Mouse (Mus musculus): Measurements from ENCODE around the gene Celf2. TPM values are rescaled to one million over a fixed set of nuclear protein-coding genes. Genes with fewer than 3 reads are reported as not detected.

Celf2 gene
- polyA plus RNA-seq, 1 experiment from 2014 or later, result 191 TPM

DNA sequence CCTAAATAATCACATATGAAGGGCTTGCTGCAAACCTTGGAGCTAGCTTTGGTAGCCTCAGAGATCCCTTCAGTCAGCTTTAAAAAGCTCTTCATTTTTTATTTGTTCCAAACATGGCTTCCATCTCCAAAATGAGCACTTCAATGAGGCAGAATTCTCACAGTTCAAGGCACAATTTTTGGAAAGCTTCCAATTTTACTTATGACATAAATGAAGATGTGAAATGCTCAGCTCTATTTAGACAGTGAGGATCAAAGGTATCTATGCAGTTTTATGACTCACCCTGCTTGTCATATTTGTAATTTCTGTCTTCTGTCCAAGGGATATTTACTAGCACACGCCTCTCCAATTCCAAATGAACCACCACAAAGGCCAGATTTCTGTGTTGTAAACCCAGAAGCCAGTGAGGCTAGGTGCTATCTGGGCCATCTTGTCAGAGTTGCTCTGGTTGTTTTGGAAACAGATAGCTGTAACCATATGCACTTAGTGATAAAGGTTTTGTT, 940.3 kb downstream of the Celf2 start:
- Histone ChIP-seq H3K36me3 (ENCODE audit: control insufficient read depth, insufficient read depth, low read length) (peaks cover 3% of the 10 kb centered on the region; the same call in 1 of the 2 replicates), H3K9me3 (ENCODE audit: control insufficient read depth, low read length) (no peaks in the 10 kb centered on the region), H3K27me3 (ENCODE audit: control insufficient read depth, insufficient read depth, low read length) (no peaks in the 10 kb centered on the region), H3K4me3 (replicated peaks; ENCODE audit: low read depth, low read length) (no peak overlapping the region), H3K4me2 (ENCODE audit: low read length) (no peak overlapping the region), H3K4me1 (ENCODE audit: control insufficient read depth, insufficient read depth, low read length) (no peaks in the 10 kb centered on the region), H3K9ac (replicated peaks; ENCODE audit: low read length) (no peak overlapping the region), H3K27ac (replicated peaks; ENCODE audit: low read depth, low read length) (no peak overlapping the region)
- no peak for ATAC-seq (ENCODE audit: low FRiP score, low TSS enrichment)
- WGBS, result 93% methylated on average over 1 of the region's 1 CpGs
- no peak for DNase-seq

DNA sequence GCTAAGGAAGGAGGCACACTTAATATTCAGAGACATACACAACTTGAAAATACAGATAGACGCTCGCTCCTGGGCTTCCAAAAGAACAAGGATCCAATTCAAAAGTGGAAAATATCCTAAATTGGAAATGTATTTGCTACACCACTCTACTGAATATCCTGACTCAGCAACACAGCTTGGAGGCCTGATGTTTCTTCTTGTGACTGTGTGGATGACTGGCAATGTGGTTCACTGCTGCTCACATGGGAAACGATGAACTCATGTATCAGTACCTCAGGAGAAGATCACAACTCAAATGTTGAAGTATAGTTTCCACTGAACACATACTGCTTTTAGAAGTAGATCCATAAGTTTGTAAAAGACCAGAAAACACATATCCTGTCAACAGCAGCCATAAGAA, 944.2 kb downstream of the Celf2 start:
- Histone ChIP-seq H3K36me3 (ENCODE audit: control insufficient read depth, insufficient read depth, low read length) (peaks cover 9% of the 10 kb centered on the region), H3K4me2 (ENCODE audit: low read length) (no peak overlapping the region), H3K9me3 (ENCODE audit: control insufficient read depth, low read length) (no peaks in the 10 kb centered on the region), H3K27me3 (ENCODE audit: control insufficient read depth, insufficient read depth, low read length) (no peaks in the 10 kb centered on the region), H3K4me3 (replicated peaks; ENCODE audit: low read depth, low read length) (no peak overlapping the region), H3K4me1 (ENCODE audit: control insufficient read depth, insufficient read depth, low read length) (no peaks in the 10 kb centered on the region), H3K27ac (replicated peaks; ENCODE audit: low read depth, low read length) (no peak overlapping the region), H3K9ac (replicated peaks; ENCODE audit: low read length) (no peak overlapping the region)
- DNase-seq, result no peak
- 93% methylated on average over 3 of the region's 3 CpGs for WGBS
- no peak for ATAC-seq (ENCODE audit: low FRiP score, low TSS enrichment)

DNA sequence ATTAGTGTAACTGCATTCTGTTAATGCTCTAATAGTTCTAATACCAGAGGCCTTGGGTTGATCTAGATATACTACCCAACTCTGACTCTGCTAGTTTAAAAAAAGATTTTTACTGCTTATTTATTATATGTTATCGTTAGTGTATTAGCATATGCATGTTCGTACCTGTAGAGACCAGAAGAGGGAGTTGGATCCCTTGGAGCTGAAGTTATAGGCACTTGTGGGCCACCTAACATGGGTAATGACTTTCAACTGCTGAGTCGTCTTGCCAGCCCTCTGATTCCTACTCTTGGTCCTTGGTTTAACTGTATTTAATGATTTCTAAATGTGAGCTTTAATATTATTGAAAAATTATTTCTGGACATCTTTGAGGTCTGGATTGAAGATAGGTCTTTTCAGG, 948.0 kb downstream of the Celf2 start:
- Histone ChIP-seq H3K36me3 (ENCODE audit: control insufficient read depth, insufficient read depth, low read length) (peaks cover 25% of the 10 kb centered on the region), H3K9me3 (ENCODE audit: control insufficient read depth, low read length) (no peaks in the 10 kb centered on the region), H3K27ac (replicated peaks; ENCODE audit: low read depth, low read length) (no peak overlapping the region), H3K9ac (replicated peaks; ENCODE audit: low read length) (no peak overlapping the region), H3K4me3 (replicated peaks; ENCODE audit: low read depth, low read length) (no peak overlapping the region), H3K4me2 (ENCODE audit: low read length) (no peak overlapping the region), H3K4me1 (ENCODE audit: control insufficient read depth, insufficient read depth, low read length) (no peaks in the 10 kb centered on the region), H3K27me3 (ENCODE audit: control insufficient read depth, insufficient read depth, low read length) (no peaks in the 10 kb centered on the region)
- no peak for ATAC-seq (ENCODE audit: low FRiP score, low TSS enrichment)
- no peak for DNase-seq
- WGBS, result 96% methylated on average over 3 of the region's 3 CpGs

DNA sequence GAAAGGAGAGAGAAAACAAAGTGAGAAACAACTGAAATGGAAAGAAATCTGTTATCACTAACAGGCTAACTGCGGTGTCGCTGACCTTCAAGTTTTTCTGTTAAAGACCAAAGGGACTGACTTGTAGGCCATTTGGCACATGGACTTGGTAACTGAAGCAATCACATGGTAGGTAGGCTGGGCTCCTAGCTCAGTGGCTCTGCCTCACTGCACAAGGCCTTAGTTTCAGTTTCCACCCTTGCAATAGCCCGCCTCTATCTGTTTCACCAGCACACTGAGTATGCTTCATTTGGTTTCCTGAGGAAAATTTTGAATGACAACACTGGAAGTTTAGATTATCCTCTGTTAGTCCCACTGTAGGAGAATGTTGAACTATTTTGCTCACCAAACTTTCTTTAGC, 948.6 kb downstream of the Celf2 start:
- no peaks in the 10 kb centered on the region for H3K4me1 ChIP-seq (ENCODE audit: control insufficient read depth, insufficient read depth, low read length)
- no peak overlapping the region for H3K4me2 ChIP-seq (ENCODE audit: low read length)

DNA sequence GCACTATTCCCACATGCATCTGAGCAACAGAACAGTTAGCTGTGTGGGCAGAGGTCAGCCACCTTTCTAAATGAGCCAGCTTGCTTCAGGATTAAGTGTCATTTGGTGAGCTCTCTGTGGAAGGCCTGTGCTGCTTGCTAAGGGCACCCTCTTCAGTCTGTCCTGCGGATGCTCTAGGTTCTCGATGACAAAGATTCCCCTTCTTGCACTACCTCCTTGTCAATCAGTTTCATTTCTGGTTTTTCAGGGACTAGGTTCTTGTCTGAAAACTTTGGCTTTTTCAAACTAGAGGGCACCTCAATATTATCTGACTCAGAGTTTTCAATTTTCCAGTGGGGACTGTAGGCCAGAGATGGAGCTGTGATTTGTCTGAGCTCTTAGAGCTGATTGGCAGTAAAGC, 949.8 kb downstream of the Celf2 start:
- WGBS, result 95% methylated on average over 2 of the region's 2 CpGs

More for the DNA sequence above, 948.6 kb downstream of the Celf2 start:
- H3K36me3 ChIP-seq (ENCODE audit: control insufficient read depth, insufficient read depth, low read length), result peaks cover 25% of the 10 kb centered on the region
- no peak for DNase-seq
- 97% methylated on average over 3 of the region's 3 CpGs for WGBS
- no peak overlapping the region for H3K4me3 ChIP-seq (replicated peaks; ENCODE audit: low read depth, low read length)
- no peaks in the 10 kb centered on the region for H3K27me3 ChIP-seq (ENCODE audit: control insufficient read depth, insufficient read depth, low read length)
- H3K9me3 ChIP-seq (ENCODE audit: control insufficient read depth, low read length), result no peaks in the 10 kb centered on the region
- no peak overlapping the region for H3K27ac ChIP-seq (replicated peaks; ENCODE audit: low read depth, low read length)
- no peak for ATAC-seq (ENCODE audit: low FRiP score, low TSS enrichment)
- no peak overlapping the region for H3K9ac ChIP-seq (replicated peaks; ENCODE audit: low read length)

DNA sequence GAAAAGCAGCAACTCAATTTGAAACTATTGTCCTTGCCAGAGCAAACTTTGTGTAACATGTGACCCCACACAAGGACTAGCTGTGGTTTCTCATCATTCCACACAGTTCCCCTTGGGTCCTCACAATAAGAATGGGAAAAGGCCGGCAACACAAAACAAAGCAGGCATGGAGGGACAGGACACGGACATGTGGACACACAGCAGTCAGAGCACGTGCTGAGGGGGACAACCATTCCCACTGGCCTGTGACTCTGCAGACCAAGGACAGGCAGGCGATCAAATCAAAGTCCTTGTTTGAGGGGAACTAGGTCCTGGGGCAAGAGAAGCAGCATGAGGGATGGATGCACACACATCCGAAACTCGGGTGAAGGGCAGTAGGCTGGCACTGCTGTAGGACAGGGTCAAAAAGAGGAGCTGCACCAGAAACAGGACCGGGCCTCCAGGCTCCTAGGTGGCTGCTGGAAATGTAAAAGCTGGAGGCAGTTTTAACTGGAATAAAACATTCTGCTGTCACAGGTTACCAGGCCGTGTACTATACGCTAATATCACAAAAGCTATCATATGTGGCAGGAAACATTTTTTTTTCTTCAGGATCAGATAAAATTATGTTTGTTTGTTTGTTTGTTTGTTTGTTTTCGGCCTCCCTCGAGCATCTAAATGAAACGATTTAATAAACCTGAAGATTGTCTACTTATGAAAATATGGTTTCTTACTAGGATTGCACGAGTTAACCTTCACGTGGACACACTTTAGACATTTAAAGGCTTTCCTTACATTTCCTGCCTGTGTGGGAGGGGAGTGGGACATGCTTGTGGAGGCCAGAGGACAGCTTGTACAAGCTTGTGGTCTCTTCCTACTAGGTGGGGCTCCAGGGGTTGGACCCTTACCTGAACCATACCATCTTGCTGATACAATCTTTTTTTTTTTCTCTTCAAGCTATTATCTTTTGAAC, 950.8 kb downstream of the Celf2 start:
- no peaks in the 10 kb centered on the region for H3K9me3 ChIP-seq (ENCODE audit: control insufficient read depth, low read length)
- H3K36me3 ChIP-seq (ENCODE audit: control insufficient read depth, insufficient read depth, low read length), result peaks cover 31% of the 10 kb centered on the region
- WGBS, result 81% methylated on average over 14 of the region's 14 CpGs
- H3K4me1 ChIP-seq (ENCODE audit: control insufficient read depth, insufficient read depth, low read length), result no peaks in the 10 kb centered on the region
- ATAC-seq (ENCODE audit: low FRiP score, low TSS enrichment) (no peak), DNase-seq (no peak)
- no peak overlapping the region; the same call in 1 of the 2 replicates for H3K27ac ChIP-seq (replicated peaks; ENCODE audit: low read depth, low read length)
- no peak overlapping the region for H3K4me3 ChIP-seq (replicated peaks; ENCODE audit: low read depth, low read length)
- H3K4me2 ChIP-seq (ENCODE audit: low read length), result no peak overlapping the region
- no peak overlapping the region for H3K9ac ChIP-seq (replicated peaks; ENCODE audit: low read length)
- no peaks in the 10 kb centered on the region for H3K27me3 ChIP-seq (ENCODE audit: control insufficient read depth, insufficient read depth, low read length)

More for the DNA sequence above, 949.8 kb downstream of the Celf2 start:
- Histone ChIP-seq H3K4me2 (ENCODE audit: low read length) (no peak overlapping the region), H3K9ac (replicated peaks; ENCODE audit: low read length) (no peak overlapping the region), H3K27me3 (ENCODE audit: control insufficient read depth, insufficient read depth, low read length) (no peaks in the 10 kb centered on the region), H3K4me3 (replicated peaks; ENCODE audit: low read depth, low read length) (no peak overlapping the region), H3K36me3 (ENCODE audit: control insufficient read depth, insufficient read depth, low read length) (peaks cover 29% of the 10 kb centered on the region), H3K27ac (replicated peaks; ENCODE audit: low read depth, low read length) (no peak overlapping the region), H3K9me3 (ENCODE audit: control insufficient read depth, low read length) (no peaks in the 10 kb centered on the region), H3K4me1 (ENCODE audit: control insufficient read depth, insufficient read depth, low read length) (no peaks in the 10 kb centered on the region)
- DNase-seq, result no peak
- ATAC-seq (ENCODE audit: low FRiP score, low TSS enrichment), result no peak

DNA sequence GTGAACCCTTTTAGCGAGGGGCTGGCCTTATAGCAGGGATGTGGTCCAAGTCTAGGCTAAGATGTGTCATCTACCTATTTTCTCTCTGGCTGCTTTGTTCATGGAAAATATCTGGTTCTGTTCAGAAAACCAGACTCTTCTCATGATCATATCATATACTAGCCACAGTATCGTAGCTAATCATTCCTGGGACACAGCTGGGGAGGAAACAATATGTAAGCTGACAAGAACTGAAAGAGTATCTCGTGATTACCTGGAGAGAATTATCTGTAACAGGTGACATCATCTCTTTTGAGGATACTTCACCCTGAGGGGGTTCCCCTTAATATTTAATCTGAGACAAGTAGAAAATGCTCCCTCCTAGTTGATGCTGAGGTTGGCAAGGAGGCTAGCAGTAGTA, 951.6 kb downstream of the Celf2 start:
- Histone ChIP-seq H3K4me2 (ENCODE audit: low read length) (no peak overlapping the region), H3K4me1 (ENCODE audit: control insufficient read depth, insufficient read depth, low read length) (no peaks in the 10 kb centered on the region), H3K27ac (replicated peaks; ENCODE audit: low read depth, low read length) (no peak overlapping the region), H3K9me3 (ENCODE audit: control insufficient read depth, low read length) (no peaks in the 10 kb centered on the region), H3K36me3 (ENCODE audit: control insufficient read depth, insufficient read depth, low read length) (peaks cover 36% of the 10 kb centered on the region), H3K9ac (replicated peaks; ENCODE audit: low read length) (no peak overlapping the region), H3K27me3 (ENCODE audit: control insufficient read depth, insufficient read depth, low read length) (no peaks in the 10 kb centered on the region), H3K4me3 (replicated peaks; ENCODE audit: low read depth, low read length) (no peak overlapping the region)
- ATAC-seq (ENCODE audit: low FRiP score, low TSS enrichment) (no peak), DNase-seq (no peak)
- 79% methylated on average over 3 of the region's 3 CpGs for WGBS

DNA sequence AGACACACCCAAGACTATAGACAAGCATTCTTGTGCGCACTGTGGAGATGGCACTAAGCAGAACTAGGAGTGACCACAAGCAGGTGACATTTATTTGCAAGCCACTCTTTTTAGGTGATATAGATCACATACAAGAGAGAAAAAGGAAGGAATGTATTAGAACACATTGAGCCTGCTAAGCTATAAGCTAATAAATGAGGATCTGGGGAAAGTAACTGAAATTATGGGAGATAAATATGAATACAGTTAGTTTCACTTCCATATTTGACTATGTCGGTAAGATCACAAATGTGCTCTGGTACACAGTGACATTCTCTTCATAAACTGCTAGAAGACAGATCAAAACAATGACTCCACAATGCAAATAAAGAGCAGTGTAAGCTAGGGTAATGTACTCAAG, 952.5 kb downstream of the Celf2 start:
- Histone ChIP-seq H3K9ac (replicated peaks; ENCODE audit: low read length) (no peak overlapping the region), H3K9me3 (ENCODE audit: control insufficient read depth, low read length) (no peaks in the 10 kb centered on the region), H3K27ac (replicated peaks; ENCODE audit: low read depth, low read length) (no peak overlapping the region), H3K4me3 (replicated peaks; ENCODE audit: low read depth, low read length) (no peak overlapping the region), H3K4me2 (ENCODE audit: low read length) (no peak overlapping the region), H3K27me3 (ENCODE audit: control insufficient read depth, insufficient read depth, low read length) (no peaks in the 10 kb centered on the region), H3K36me3 (ENCODE audit: control insufficient read depth, insufficient read depth, low read length) (peaks cover 41% of the 10 kb centered on the region), H3K4me1 (ENCODE audit: control insufficient read depth, insufficient read depth, low read length) (no peaks in the 10 kb centered on the region)
- no peak for ATAC-seq (ENCODE audit: low FRiP score, low TSS enrichment)
- 96% methylated on average over 2 of the region's 2 CpGs for WGBS
- DNase-seq, result no peak

DNA sequence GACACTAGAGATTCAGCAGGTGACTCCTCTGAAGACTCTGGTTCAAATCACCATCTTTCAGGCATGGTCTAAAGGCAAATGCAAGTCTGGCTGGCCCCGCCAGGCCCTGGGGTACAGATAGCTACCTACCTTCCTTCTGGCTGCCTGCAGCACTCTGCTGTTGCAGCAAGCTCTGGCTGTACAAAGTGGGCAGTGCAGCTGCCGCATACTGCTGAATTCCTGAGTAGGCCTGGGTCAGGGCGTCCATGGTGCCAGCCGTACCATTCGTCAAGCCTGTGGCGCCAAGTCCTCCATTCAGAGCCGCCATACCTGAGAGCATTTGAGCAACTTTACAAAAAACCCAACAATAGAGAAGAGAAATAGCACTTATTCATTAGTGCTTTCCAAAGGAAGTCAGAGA, 955.7 kb downstream of the Celf2 start:
- Histone ChIP-seq H3K9ac (replicated peaks; ENCODE audit: low read length) (no peak overlapping the region), H3K27ac (replicated peaks; ENCODE audit: low read depth, low read length) (no peak overlapping the region), H3K27me3 (ENCODE audit: control insufficient read depth, insufficient read depth, low read length) (no peaks in the 10 kb centered on the region), H3K4me2 (ENCODE audit: low read length) (no peak overlapping the region), H3K4me1 (ENCODE audit: control insufficient read depth, insufficient read depth, low read length) (no peaks in the 10 kb centered on the region), H3K36me3 (ENCODE audit: control insufficient read depth, insufficient read depth, low read length) (peaks cover 40% of the 10 kb centered on the region), H3K9me3 (ENCODE audit: control insufficient read depth, low read length) (no peaks in the 10 kb centered on the region), H3K4me3 (replicated peaks; ENCODE audit: low read depth, low read length) (no peak overlapping the region)
- DNase-seq (no peak), ATAC-seq (ENCODE audit: low FRiP score, low TSS enrichment) (no peak)
- 88% methylated on average over 7 of the region's 7 CpGs for WGBS
